Mouse (Mus musculus): ENCODE measurements around the gene Hk2. TPM values are rescaled to one million over a fixed set of nuclear protein-coding genes. Genes with fewer than 3 reads are reported as not detected.

Hk2 gene
- polyA plus RNA-seq, 1 experiment from 2014 or later = 4.0 TPM

GRCm38 (mm10) chr6:82714841-82715240, 59.4 kb downstream of the Hk2 start:
- no peak; the same call in 1 of the 2 replicates for ATAC-seq (replicated peaks; ENCODE audit: low FRiP score, low read depth)
- no peak for TF ChIP-seq CTCF (IDR thresholded peaks at IDR 0.05; ENCODE audit: low read depth)
- WGBS = 48% methylated on average over 5 of the region's 5 CpGs

GRCm38 (mm10) chr6:82714243-82714642, 60.0 kb downstream of the Hk2 start:
- H3K9ac ChIP-seq (ENCODE audit: low read depth, low read length) = no peak overlapping the region
- no peak overlapping the region for H3K27ac ChIP-seq
- TF ChIP-seq CTCF (IDR thresholded peaks at IDR 0.05; ENCODE audit: low read depth) = peak; percentile 96
- H3K9me3 ChIP-seq (replicated peaks; ENCODE audit: low read length) = no peaks in the 10 kb centered on the region
- no peak overlapping the region for H3K4me2 ChIP-seq (ENCODE audit: low read length)
- WGBS = 21% methylated on average over 3 of the region's 3 CpGs
- ATAC-seq (replicated peaks; ENCODE audit: low FRiP score, low read depth) = peak; percentile 76; the same call in 1 of the 2 replicates
- H3K4me3 ChIP-seq (replicated peaks; ENCODE audit: low read depth, low read length) = no peak overlapping the region
- H3K27me3 ChIP-seq (ENCODE audit: insufficient read depth, low read length) = no peaks in the 10 kb centered on the region
- peak; percentile 80 for DNase-seq (ENCODE audit: low spot score)
- 0 out of 2 replicates have a peak, but pooled peaks cover 6% of the 10 kb centered on the region for H3K4me1 ChIP-seq (replicated peaks; ENCODE audit: insufficient read depth, low read length)
- no peaks in the 10 kb centered on the region for H3K36me3 ChIP-seq (ENCODE audit: insufficient read depth, low read length)

More at GRCm38 (mm10) chr6:82714841-82715240, 59.4 kb downstream of the Hk2 start:
- DNase-seq (ENCODE audit: low spot score) = no peak
- Histone ChIP-seq H3K27ac (no peak overlapping the region), H3K4me3 (replicated peaks; ENCODE audit: low read depth, low read length) (no peak overlapping the region), H3K9ac (ENCODE audit: low read depth, low read length) (no peak overlapping the region), H3K4me1 (replicated peaks; ENCODE audit: insufficient read depth, low read length) (0 out of 2 replicates have a peak, but pooled peaks cover 6% of the 10 kb centered on the region), H3K36me3 (ENCODE audit: insufficient read depth, low read length) (no peaks in the 10 kb centered on the region), H3K27me3 (ENCODE audit: insufficient read depth, low read length) (no peaks in the 10 kb centered on the region), H3K9me3 (replicated peaks; ENCODE audit: low read length) (no peaks in the 10 kb centered on the region), H3K4me2 (ENCODE audit: low read length) (no peak overlapping the region)

GRCm38 (mm10) chr6:82707742-82708141, 66.5 kb downstream of the Hk2 start:
- WGBS = 55% methylated on average over 3 of the region's 3 CpGs
- Histone ChIP-seq H3K4me3 (replicated peaks; ENCODE audit: low read depth, low read length) (no peak overlapping the region), H3K9me3 (replicated peaks; ENCODE audit: low read length) (no peaks in the 10 kb centered on the region), H3K27me3 (ENCODE audit: insufficient read depth, low read length) (no peaks in the 10 kb centered on the region), H3K9ac (ENCODE audit: low read depth, low read length) (no peak overlapping the region), H3K4me1 (replicated peaks; ENCODE audit: insufficient read depth, low read length) (no peaks in the 10 kb centered on the region), H3K36me3 (ENCODE audit: insufficient read depth, low read length) (no peaks in the 10 kb centered on the region), H3K27ac (no peak overlapping the region), H3K4me2 (ENCODE audit: low read length) (no peak overlapping the region)
- DNase-seq (ENCODE audit: low spot score) = no peak
- TF ChIP-seq CTCF (IDR thresholded peaks at IDR 0.05; ENCODE audit: low read depth) = no peak
- ATAC-seq (replicated peaks; ENCODE audit: low FRiP score, low read depth) = no peak

- Histone ChIP-seq H3K27ac (no peak overlapping the region), H3K36me3 (ENCODE audit: insufficient read depth, low read length) (no peaks in the 10 kb centered on the region), H3K4me1 (replicated peaks; ENCODE audit: insufficient read depth, low read length) (no peaks in the 10 kb centered on the region), H3K27me3 (ENCODE audit: insufficient read depth, low read length) (no peaks in the 10 kb centered on the region), H3K9me3 (replicated peaks; ENCODE audit: low read length) (no peaks in the 10 kb centered on the region), H3K4me2 (ENCODE audit: low read length) (no peak overlapping the region), H3K9ac (ENCODE audit: low read depth, low read length) (no peak overlapping the region), H3K4me3 (replicated peaks; ENCODE audit: low read depth, low read length) (no peak overlapping the region)
- DNase-seq (ENCODE audit: low spot score) (no peak), ATAC-seq (replicated peaks; ENCODE audit: low FRiP score, low read depth) (no peak)
- TF ChIP-seq CTCF (IDR thresholded peaks at IDR 0.05; ENCODE audit: low read depth) = no peak
- WGBS = 87% methylated on average over 10 of the region's 10 CpGs
Measured at GRCm38 (mm10) chr6:82707241-82707640, 67.0 kb downstream of the Hk2 start.

- no peak within 1 kb of the TSS for H3K4me3 ChIP-seq (replicated peaks; ENCODE audit: low read depth, low read length)
- no peaks in the 10 kb centered on the region for H3K27me3 ChIP-seq (ENCODE audit: insufficient read depth, low read length)
- no peak within 1 kb of the TSS for H3K27ac ChIP-seq
- ATAC-seq (replicated peaks; ENCODE audit: low FRiP score, low read depth) = no peak
- no peaks in the 10 kb centered on the region for H3K36me3 ChIP-seq (ENCODE audit: insufficient read depth, low read length)
- no peaks in the 10 kb centered on the region for H3K4me1 ChIP-seq (replicated peaks; ENCODE audit: insufficient read depth, low read length)
- TF ChIP-seq CTCF (IDR thresholded peaks at IDR 0.05; ENCODE audit: low read depth) = no peak
- no peak for DNase-seq (ENCODE audit: low spot score)
- H3K9me3 ChIP-seq (replicated peaks; ENCODE audit: low read length) = no peaks in the 10 kb centered on the region
- no peak within 1 kb of the TSS for H3K4me2 ChIP-seq (ENCODE audit: low read length)
- 73% methylated on average over 5 of the region's 5 CpGs for WGBS
- no peak within 1 kb of the TSS for H3K9ac ChIP-seq (ENCODE audit: low read depth, low read length)
Measured at GRCm38 (mm10) chr6:82705221-82705620, 69.0 kb downstream of the Hk2 start, which contains the start of gene Pole4. Gene Pole4 (minus strand): TSS chr6:82705365.

- ATAC-seq (replicated peaks; ENCODE audit: low FRiP score, low read depth) = no peak
- H3K4me1 ChIP-seq (replicated peaks; ENCODE audit: insufficient read depth, low read length) = no peaks in the 10 kb centered on the region
- no peak overlapping the region for H3K9ac ChIP-seq (ENCODE audit: low read depth, low read length)
- TF ChIP-seq CTCF (IDR thresholded peaks at IDR 0.05; ENCODE audit: low read depth) = no peak
- no peak overlapping the region for H3K27ac ChIP-seq
- no peaks in the 10 kb centered on the region for H3K36me3 ChIP-seq (ENCODE audit: insufficient read depth, low read length)
- H3K27me3 ChIP-seq (ENCODE audit: insufficient read depth, low read length) = no peaks in the 10 kb centered on the region
- 90% methylated on average over 3 of the region's 3 CpGs for WGBS
- DNase-seq (ENCODE audit: low spot score) = no peak
- H3K4me3 ChIP-seq (replicated peaks; ENCODE audit: low read depth, low read length) = no peak overlapping the region
- no peaks in the 10 kb centered on the region for H3K9me3 ChIP-seq (replicated peaks; ENCODE audit: low read length)
- H3K4me2 ChIP-seq (ENCODE audit: low read length) = no peak overlapping the region
Measured at GRCm38 (mm10) chr6:82703710-82704109, 70.5 kb downstream of the Hk2 start.

GRCm38 (mm10) chr6:82702593-82703017, 71.6 kb downstream of the Hk2 start:
- H3K4me2 ChIP-seq (ENCODE audit: low read length) = no peak overlapping the region
- TF ChIP-seq CTCF (IDR thresholded peaks at IDR 0.05; ENCODE audit: low read depth) = peak; percentile 98
- peak; percentile 88 for DNase-seq (ENCODE audit: low spot score)
- no peak overlapping the region for H3K27ac ChIP-seq
- WGBS = 25% methylated on average over 16 of the region's 16 CpGs
- H3K9ac ChIP-seq (ENCODE audit: low read depth, low read length) = no peak overlapping the region
- H3K4me3 ChIP-seq (replicated peaks; ENCODE audit: low read depth, low read length) = no peak overlapping the region
- H3K36me3 ChIP-seq (ENCODE audit: insufficient read depth, low read length) = no peaks in the 10 kb centered on the region
- ATAC-seq (replicated peaks; ENCODE audit: low FRiP score, low read depth) = peak; percentile 81
- no peaks in the 10 kb centered on the region for H3K4me1 ChIP-seq (replicated peaks; ENCODE audit: insufficient read depth, low read length)
- no peaks in the 10 kb centered on the region for H3K9me3 ChIP-seq (replicated peaks; ENCODE audit: low read length)
- no peaks in the 10 kb centered on the region for H3K27me3 ChIP-seq (ENCODE audit: insufficient read depth, low read length)

Measured in kidney, postnatal 0 days (tissue).